Comparison of ENCODE assay signal across 19 mouse cellular contexts in the genomic region with DNA sequence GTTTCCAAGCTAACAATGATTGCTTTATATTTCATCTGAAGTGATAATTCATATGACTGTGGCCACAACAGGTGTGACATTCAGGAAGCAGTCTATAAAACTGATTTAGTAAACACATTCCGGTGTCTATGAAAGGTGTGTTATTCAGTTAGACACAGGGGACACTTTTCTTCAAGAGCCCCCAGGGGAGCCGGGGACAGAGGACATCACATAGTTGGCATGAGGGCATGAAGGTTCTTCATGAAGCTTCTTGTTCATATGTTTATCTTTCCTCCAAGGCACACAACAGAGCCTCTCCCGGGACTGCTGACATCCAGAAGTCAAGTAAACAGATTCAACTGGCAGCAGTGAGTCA.
DNase-seq lines count a peak whose midpoint lies in the region; ATAC-seq lines count a peak whose summit lies in the region.
"Had no signal": no experiment of that assay in that cellular context is flagged by ENCODE, and none has a peak within 500 bp of the region (broad histone marks: within the 10 kb centered on the region; RNA-seq: fewer than 3 reads in every experiment).

No protein-coding gene starts in this region.

- no peaks in the 10 kb centered on the region for H3K36me3 ChIP-seq in limb, embryonic 15.5 days
- no peaks in the 10 kb centered on the region for H3K36me3 ChIP-seq in liver, embryonic 11.5 days (ENCODE audit: control insufficient read depth, insufficient read depth, low read length)
- H3K36me3 ChIP-seq: embryonic facial prominence, embryonic 10.5 days; embryonic facial prominence, embryonic 12.5 days; forebrain, embryonic 15.5 days; G1E had no signal

- no peaks in the 10 kb centered on the region for H3K9me3 ChIP-seq in limb, embryonic 15.5 days
- H3K9me3 ChIP-seq in liver, embryonic 11.5 days (ENCODE audit: control insufficient read depth, low read length): no peaks in the 10 kb centered on the region
- H3K9me3 ChIP-seq: embryonic facial prominence, embryonic 10.5 days; embryonic facial prominence, embryonic 12.5 days; forebrain, embryonic 13.5 days; forebrain, embryonic 15.5 days; G1E had no signal

- H3K27ac ChIP-seq in limb, embryonic 15.5 days: no peak overlapping the region
- H3K27ac ChIP-seq in liver, embryonic 11.5 days (ENCODE audit: low read depth, low read length): no peak overlapping the region
- H3K27ac ChIP-seq: embryonic facial prominence, embryonic 10.5 days; embryonic facial prominence, embryonic 12.5 days; forebrain, embryonic 13.5 days; forebrain, embryonic 15.5 days had no signal

- H3K4me1 ChIP-seq in limb, embryonic 15.5 days: peaks cover 11% of the 10 kb centered on the region; the same call in 1 of the 2 replicates
- H3K4me1 ChIP-seq in liver, embryonic 11.5 days (replicated peaks; ENCODE audit: control insufficient read depth, insufficient read depth, low read length): no peaks in the 10 kb centered on the region
- H3K4me1 ChIP-seq: forebrain, embryonic 13.5 days; forebrain, embryonic 15.5 days had no signal

- no peak overlapping the region for H3K9ac ChIP-seq in limb, embryonic 15.5 days
- no peak overlapping the region for H3K9ac ChIP-seq in liver, embryonic 11.5 days (ENCODE audit: low read depth, low read length)
- H3K9ac ChIP-seq: embryonic facial prominence, embryonic 12.5 days; forebrain, embryonic 13.5 days; forebrain, embryonic 15.5 days; forebrain, postnatal 0 days had no signal

- H3K4me2 ChIP-seq in limb, embryonic 15.5 days: no peak overlapping the region
- no peak overlapping the region for H3K4me2 ChIP-seq in liver, embryonic 11.5 days
- H3K4me2 ChIP-seq: embryonic facial prominence, embryonic 12.5 days; forebrain, embryonic 13.5 days; forebrain, embryonic 15.5 days had no signal

- DNase-seq in 3T3-L1 (ENCODE audit: low read depth, low spot score): peak; percentile 94
- DNase-seq in adipocyte (ENCODE audit: low spot score): peak; percentile 94
- DNase-seq in B cell, adult 2 months: no peak
- DNase-seq in liver, embryonic 11.5 days (ENCODE audit: low spot score): no peak
- DNase-seq: adrenal gland, adult 8-10 months; adrenal gland, postnatal 14 days; adrenal gland, postnatal 36 days; cerebellum, adult 11-12 months; cerebellum, adult 2 months; cerebellum, adult 9-10 months; cerebellum, postnatal 10 days; cerebellum, postnatal 25 days; forebrain, postnatal 0 days had no signal

- no peak overlapping the region for H3K4me3 ChIP-seq in limb, embryonic 15.5 days
- H3K4me3 ChIP-seq in liver, embryonic 11.5 days (ENCODE audit: low read depth, low read length): no peak overlapping the region
- H3K4me3 ChIP-seq: embryonic facial prominence, embryonic 10.5 days; embryonic facial prominence, embryonic 12.5 days; forebrain, embryonic 13.5 days; forebrain, embryonic 15.5 days had no signal

- 66% methylated on average over 3 of the region's 3 CpGs for WGBS in limb, embryonic 15.5 days
- WGBS in liver, embryonic 11.5 days: 66% methylated on average over 3 of the region's 3 CpGs

- ATAC-seq in limb, embryonic 15.5 days (ENCODE audit: insufficient number of reproducible peaks, low FRiP score, low TSS enrichment, low read depth): 0 out of 2 replicates have a peak, but pooled peaks have one; percentile 15
- ATAC-seq in liver, embryonic 11.5 days (replicated peaks; ENCODE audit: low FRiP score): no peak
- ATAC-seq: forebrain, embryonic 13.5 days; forebrain, embryonic 15.5 days; forebrain, postnatal 0 days had no signal

- no peaks in the 10 kb centered on the region for H3K27me3 ChIP-seq in limb, embryonic 15.5 days
- no peaks in the 10 kb centered on the region for H3K27me3 ChIP-seq in liver, embryonic 11.5 days (replicated peaks; ENCODE audit: control insufficient read depth, insufficient read depth, low read length)
- H3K27me3 ChIP-seq: embryonic facial prominence, embryonic 12.5 days; forebrain, embryonic 13.5 days; forebrain, embryonic 15.5 days had no signal

Comparison
In these comparisons a context has a peak if more than half of its experiments do, and no peak if none do; other contexts are left out.
1. DNase-seq: peak in 3T3-L1 (single experiment) and adipocyte (single experiment); none in B cell, adult 2 months (0 of 2) and liver, embryonic 11.5 days (single experiment).